Mouse (Mus musculus): ENCODE measurements around the gene Il10ra. TPM values are rescaled to one million over a fixed set of nuclear protein-coding genes. Genes with fewer than 3 reads are reported as not detected.

Gene Il10ra
- polyA plus RNA-seq, 1 experiment from 2014 or later = 1.1 TPM

DNA sequence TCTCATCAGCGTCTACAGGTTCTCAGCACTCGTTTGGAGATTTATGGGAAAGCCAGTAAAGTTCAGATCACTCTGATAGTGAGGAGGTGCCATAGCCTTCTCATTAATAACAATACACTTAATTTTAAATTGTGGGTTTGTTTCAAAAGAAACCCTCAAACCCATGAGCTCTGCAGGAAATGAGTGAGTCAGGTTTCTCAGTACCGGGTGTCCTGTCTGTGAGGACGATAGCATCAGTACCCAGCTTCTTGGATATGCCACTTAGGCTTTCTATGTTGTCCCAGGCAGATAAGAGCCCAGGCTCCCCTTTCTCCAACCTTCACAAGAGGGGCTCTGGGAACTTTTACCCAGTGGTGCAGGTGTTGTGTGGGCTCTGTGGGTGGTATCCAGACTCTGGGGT is 17.0 kb downstream of the Il10ra start:
- no peaks in the 10 kb centered on the region for H3K27me3 ChIP-seq (replicated peaks; ENCODE audit: control insufficient read depth, insufficient read depth, low read length)
- H3K4me2 ChIP-seq (ENCODE audit: low read depth, low read length) = no peak overlapping the region
- no peaks in the 10 kb centered on the region for H3K4me1 ChIP-seq (ENCODE audit: control insufficient read depth, insufficient read depth, low read length)
- H3K9ac ChIP-seq (ENCODE audit: low read depth, low read length) = no peak overlapping the region
- H3K36me3 ChIP-seq (ENCODE audit: control insufficient read depth, insufficient read depth, low read length) = no peaks in the 10 kb centered on the region
- no peak overlapping the region for H3K27ac ChIP-seq (ENCODE audit: low read length)
- no peak for ATAC-seq
- 69% methylated on average over 4 of the region's 4 CpGs for WGBS
- no peak overlapping the region for H3K4me3 ChIP-seq (ENCODE audit: low read length)
- no peaks in the 10 kb centered on the region for H3K9me3 ChIP-seq (ENCODE audit: control insufficient read depth, low read length)

- Histone ChIP-seq H3K27me3 (replicated peaks; ENCODE audit: control insufficient read depth, insufficient read depth, low read length) (no peaks in the 10 kb centered on the region), H3K4me2 (ENCODE audit: low read depth, low read length) (no peak overlapping the region), H3K4me3 (ENCODE audit: low read length) (no peak overlapping the region), H3K4me1 (ENCODE audit: control insufficient read depth, insufficient read depth, low read length) (no peaks in the 10 kb centered on the region), H3K36me3 (ENCODE audit: control insufficient read depth, insufficient read depth, low read length) (no peaks in the 10 kb centered on the region), H3K27ac (ENCODE audit: low read length) (no peak overlapping the region), H3K9ac (ENCODE audit: low read depth, low read length) (no peak overlapping the region), H3K9me3 (ENCODE audit: control insufficient read depth, low read length) (no peaks in the 10 kb centered on the region)
- 70% methylated on average over 3 of the region's 3 CpGs for WGBS
- ATAC-seq = no peak
Measured at GRCm38 (mm10) chr9:45251281-45251680, 17.7 kb downstream of the Il10ra start.

GRCm38 (mm10) chr9:45250306-45250705 is 18.6 kb downstream of the Il10ra start:
- Histone ChIP-seq H3K4me1 (ENCODE audit: control insufficient read depth, insufficient read depth, low read length) (no peaks in the 10 kb centered on the region), H3K4me2 (ENCODE audit: low read depth, low read length) (no peak overlapping the region), H3K27me3 (replicated peaks; ENCODE audit: control insufficient read depth, insufficient read depth, low read length) (no peaks in the 10 kb centered on the region), H3K9me3 (ENCODE audit: control insufficient read depth, low read length) (no peaks in the 10 kb centered on the region), H3K27ac (ENCODE audit: low read length) (no peak overlapping the region), H3K36me3 (ENCODE audit: control insufficient read depth, insufficient read depth, low read length) (no peaks in the 10 kb centered on the region), H3K9ac (ENCODE audit: low read depth, low read length) (no peak overlapping the region), H3K4me3 (ENCODE audit: low read length) (no peak overlapping the region)
- ATAC-seq = no peak
- WGBS = 86% methylated on average over 7 of the region's 7 CpGs

GRCm38 (mm10) chr9:45247536-45247935 is 21.4 kb downstream of the Il10ra start:
- Histone ChIP-seq H3K27ac (ENCODE audit: low read length) (no peak overlapping the region), H3K4me1 (ENCODE audit: control insufficient read depth, insufficient read depth, low read length) (no peaks in the 10 kb centered on the region), H3K4me2 (ENCODE audit: low read depth, low read length) (no peak overlapping the region), H3K36me3 (ENCODE audit: control insufficient read depth, insufficient read depth, low read length) (no peaks in the 10 kb centered on the region), H3K4me3 (ENCODE audit: low read length) (no peak overlapping the region), H3K9ac (ENCODE audit: low read depth, low read length) (no peak overlapping the region), H3K27me3 (replicated peaks; ENCODE audit: control insufficient read depth, insufficient read depth, low read length) (no peaks in the 10 kb centered on the region), H3K9me3 (ENCODE audit: control insufficient read depth, low read length) (no peaks in the 10 kb centered on the region)
- 64% methylated on average over 2 of the region's 2 CpGs for WGBS
- no peak for ATAC-seq

DNA sequence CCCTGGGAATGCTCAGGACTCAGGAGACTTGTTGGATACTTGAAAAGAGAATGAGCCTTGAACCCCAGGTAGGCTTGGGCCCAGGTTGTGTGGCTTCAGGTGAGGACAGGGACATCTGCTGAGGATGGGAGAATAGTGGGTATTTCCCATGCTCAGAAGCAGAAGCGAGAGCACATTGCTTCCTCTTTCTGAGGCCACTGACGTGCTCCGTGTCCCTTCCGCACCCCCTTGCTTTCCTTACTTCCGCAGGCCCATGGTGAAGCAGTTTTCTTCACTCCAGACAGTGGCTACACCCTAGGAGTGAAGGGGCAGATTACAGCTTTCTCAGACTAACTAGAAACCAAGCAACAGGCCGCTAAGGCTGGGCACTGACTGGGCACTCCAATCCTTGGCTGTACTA is 22.9 kb downstream of the Il10ra start:
- no peak for ATAC-seq
- WGBS = 89% methylated on average over 6 of the region's 6 CpGs
- Histone ChIP-seq H3K4me1 (ENCODE audit: control insufficient read depth, insufficient read depth, low read length) (no peaks in the 10 kb centered on the region), H3K4me2 (ENCODE audit: low read depth, low read length) (no peak overlapping the region), H3K36me3 (ENCODE audit: control insufficient read depth, insufficient read depth, low read length) (no peaks in the 10 kb centered on the region), H3K27me3 (replicated peaks; ENCODE audit: control insufficient read depth, insufficient read depth, low read length) (no peaks in the 10 kb centered on the region), H3K4me3 (ENCODE audit: low read length) (no peak overlapping the region), H3K9me3 (ENCODE audit: control insufficient read depth, low read length) (no peaks in the 10 kb centered on the region), H3K27ac (ENCODE audit: low read length) (no peak overlapping the region), H3K9ac (ENCODE audit: low read depth, low read length) (no peak overlapping the region)

DNA sequence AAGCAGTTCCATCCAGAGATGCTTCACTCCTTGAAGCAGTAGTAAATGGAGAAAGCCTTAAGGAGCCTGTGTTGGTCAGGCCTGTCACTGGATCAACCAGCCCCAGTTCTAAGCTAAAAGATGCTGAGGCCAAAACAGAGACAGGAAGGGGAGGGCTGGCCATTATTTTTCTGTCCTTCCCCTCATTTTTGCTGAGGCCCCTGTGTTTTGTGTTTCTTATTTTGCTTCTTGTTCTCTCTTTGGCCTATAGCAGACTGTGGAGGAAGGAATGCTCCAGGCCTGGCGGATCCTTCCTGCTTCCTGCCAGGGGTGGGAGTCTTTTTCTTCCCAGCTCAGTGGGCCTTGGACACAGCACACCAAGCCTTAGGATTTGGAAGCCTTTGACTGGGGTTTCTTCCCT is 23.5 kb downstream of the Il10ra start:
- H3K9me3 ChIP-seq (ENCODE audit: control insufficient read depth, low read length) = no peaks in the 10 kb centered on the region
- H3K4me1 ChIP-seq (ENCODE audit: control insufficient read depth, insufficient read depth, low read length) = no peaks in the 10 kb centered on the region
- WGBS = 64% methylated on average over 1 of the region's 1 CpGs
- ATAC-seq = no peak
- H3K27ac ChIP-seq (ENCODE audit: low read length) = no peak overlapping the region
- H3K27me3 ChIP-seq (replicated peaks; ENCODE audit: control insufficient read depth, insufficient read depth, low read length) = no peaks in the 10 kb centered on the region
- H3K9ac ChIP-seq (ENCODE audit: low read depth, low read length) = no peak overlapping the region
- H3K4me2 ChIP-seq (ENCODE audit: low read depth, low read length) = no peak overlapping the region
- H3K36me3 ChIP-seq (ENCODE audit: control insufficient read depth, insufficient read depth, low read length) = no peaks in the 10 kb centered on the region
- H3K4me3 ChIP-seq (ENCODE audit: low read length) = no peak overlapping the region

- Histone ChIP-seq H3K4me3 (ENCODE audit: low read length) (no peak overlapping the region), H3K36me3 (ENCODE audit: control insufficient read depth, insufficient read depth, low read length) (no peaks in the 10 kb centered on the region), H3K4me1 (ENCODE audit: control insufficient read depth, insufficient read depth, low read length) (no peaks in the 10 kb centered on the region), H3K9ac (ENCODE audit: low read depth, low read length) (no peak overlapping the region), H3K27me3 (replicated peaks; ENCODE audit: control insufficient read depth, insufficient read depth, low read length) (no peaks in the 10 kb centered on the region), H3K4me2 (ENCODE audit: low read depth, low read length) (no peak overlapping the region), H3K27ac (ENCODE audit: low read length) (no peak overlapping the region), H3K9me3 (ENCODE audit: control insufficient read depth, low read length) (no peaks in the 10 kb centered on the region)
- no peak for ATAC-seq
- WGBS = 76% methylated on average over 5 of the region's 5 CpGs
Measured at GRCm38 (mm10) chr9:45241397-45241796, 27.6 kb downstream of the Il10ra start.

- Histone ChIP-seq H3K9ac (ENCODE audit: low read depth, low read length) (no peak overlapping the region), H3K4me2 (ENCODE audit: low read depth, low read length) (no peak overlapping the region), H3K9me3 (ENCODE audit: control insufficient read depth, low read length) (no peaks in the 10 kb centered on the region), H3K27ac (ENCODE audit: low read length) (no peak overlapping the region), H3K27me3 (replicated peaks; ENCODE audit: control insufficient read depth, insufficient read depth, low read length) (no peaks in the 10 kb centered on the region), H3K36me3 (ENCODE audit: control insufficient read depth, insufficient read depth, low read length) (no peaks in the 10 kb centered on the region), H3K4me3 (ENCODE audit: low read length) (no peak overlapping the region), H3K4me1 (ENCODE audit: control insufficient read depth, insufficient read depth, low read length) (no peaks in the 10 kb centered on the region)
- no peak for ATAC-seq
- WGBS = 49% methylated on average over 7 of the region's 7 CpGs
Measured at GRCm38 (mm10) chr9:45236744-45237143, 32.2 kb downstream of the Il10ra start.

- H3K27me3 ChIP-seq (replicated peaks; ENCODE audit: control insufficient read depth, insufficient read depth, low read length) = no peaks in the 10 kb centered on the region
- 58% methylated on average over 6 of the region's 6 CpGs for WGBS
- no peak overlapping the region for H3K9ac ChIP-seq (ENCODE audit: low read depth, low read length)
- no peak overlapping the region for H3K4me2 ChIP-seq (ENCODE audit: low read depth, low read length)
- H3K27ac ChIP-seq (ENCODE audit: low read length) = no peak overlapping the region
- H3K4me1 ChIP-seq (ENCODE audit: control insufficient read depth, insufficient read depth, low read length) = no peaks in the 10 kb centered on the region
- ATAC-seq = no peak
- no peaks in the 10 kb centered on the region for H3K9me3 ChIP-seq (ENCODE audit: control insufficient read depth, low read length)
- H3K36me3 ChIP-seq (ENCODE audit: control insufficient read depth, insufficient read depth, low read length) = no peaks in the 10 kb centered on the region
- no peak overlapping the region for H3K4me3 ChIP-seq (ENCODE audit: low read length)
Measured at GRCm38 (mm10) chr9:45235668-45236227, 33.2 kb downstream of the Il10ra start.

DNA sequence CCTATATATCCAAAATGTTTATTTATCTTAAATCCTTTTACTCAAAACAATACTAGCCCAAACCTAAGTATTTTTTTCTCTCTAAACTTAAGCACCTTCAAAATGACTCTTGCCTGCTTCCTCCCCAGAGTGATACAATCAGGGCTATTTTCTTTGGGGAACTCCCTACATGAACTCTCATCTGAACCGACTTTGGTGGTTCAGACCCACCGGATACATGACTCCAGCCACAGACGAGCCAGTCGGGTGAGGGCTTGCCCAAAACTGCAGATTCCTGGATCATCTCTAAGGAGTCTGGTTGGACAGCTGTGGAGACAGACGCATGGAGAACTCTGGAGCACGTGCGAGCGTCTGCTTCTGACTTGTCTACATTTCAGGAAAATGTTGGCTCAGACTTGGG is 39.6 kb downstream of the Il10ra start:
- H3K27me3 ChIP-seq (replicated peaks; ENCODE audit: control insufficient read depth, insufficient read depth, low read length) = no peaks in the 10 kb centered on the region
- no peaks in the 10 kb centered on the region for H3K4me1 ChIP-seq (ENCODE audit: control insufficient read depth, insufficient read depth, low read length)
- no peaks in the 10 kb centered on the region for H3K9me3 ChIP-seq (ENCODE audit: control insufficient read depth, low read length)
- H3K4me3 ChIP-seq (ENCODE audit: low read length) = no peak overlapping the region
- 72% methylated on average over 8 of the region's 8 CpGs for WGBS
- H3K36me3 ChIP-seq (ENCODE audit: control insufficient read depth, insufficient read depth, low read length) = no peaks in the 10 kb centered on the region
- no peak for ATAC-seq
- H3K4me2 ChIP-seq (ENCODE audit: low read depth, low read length) = no peak overlapping the region
- H3K27ac ChIP-seq (ENCODE audit: low read length) = no peak overlapping the region
- H3K9ac ChIP-seq (ENCODE audit: low read depth, low read length) = no peak overlapping the region

All from intestine, embryonic 16.5 days (tissue).